Mouse (Mus musculus) myocyte (in vitro differentiated cells): ENCODE results near the gene Kcnip1.

Experiments used
- MAX ChIP-seq: IDR thresholded peaks from one replicate; pipeline ENCODE4 v1.6.1; 2011; ENCODE audit warnings: low read depth, mild to moderate bottlenecking, control low read depth
- MYOD1 ChIP-seq, 3 experiments: IDR thresholded peaks; one replicate each; pipeline ENCODE4 v1.6.1; 2011; ENCODE audit warnings: control low read depth in 2 of 3, low read depth in 2 of 3, mild to moderate bottlenecking in 2 of 3, moderate library complexity in 1 of 3; ENCODE audit not compliant: insufficient read length in 2 of 3, control insufficient read depth in 1 of 3

DNA sequence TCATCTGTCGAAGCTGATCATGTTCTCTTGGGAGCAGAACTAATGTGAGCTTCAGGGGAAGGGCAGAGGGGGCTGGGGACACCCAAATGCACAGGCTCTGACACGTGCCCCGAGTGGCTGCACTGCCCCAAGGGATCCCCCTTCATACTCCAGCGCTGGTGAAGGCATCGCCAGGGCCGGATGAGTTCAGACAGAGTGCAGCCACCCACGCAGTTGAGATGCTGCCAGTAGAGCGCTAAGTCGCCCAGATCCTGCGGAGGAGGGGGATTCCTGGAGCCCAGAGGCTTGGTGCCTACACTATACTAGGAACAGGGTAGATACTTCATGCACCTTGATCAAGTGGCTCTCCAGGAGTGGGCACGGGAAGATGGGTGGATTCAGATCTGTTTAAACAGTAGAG is 143.3 kb downstream of the Kcnip1 start:
- TF ChIP-seq MYOD1 (IDR thresholded peaks at IDR 0.05; ENCODE audit: control insufficient read depth in 1 of 3, insufficient read length in 2 of 3, low read depth in 2 of 3), result no peak
- no peak for TF ChIP-seq MAX
